Mouse (Mus musculus) brown adipose tissue, adult 24 weeks (tissue): ENCODE measurements around the gene Ckb. TPM values are rescaled to one million over a fixed set of nuclear protein-coding genes. Genes with fewer than 3 reads are reported as not detected.
A peak's percentile ranks its signal among the peaks of the same experiment; 100 is the strongest.

Source experiments
- H3K27ac ChIP-seq: fragments of 200-500 bp; replicated peaks from 2 replicates; pipeline ENCODE4 v1.5.1; 2012; ENCODE audit warnings: low read depth, mild to moderate bottlenecking, low read length
- H3K4me1 ChIP-seq: fragments of 200-500 bp; 2 replicates; pipeline ENCODE4 v1.6.1; 2012; ENCODE audit warnings: low read length, mixed read lengths; ENCODE audit not compliant: control insufficient read depth, insufficient read depth, insufficient read length
- H3K4me3 ChIP-seq: fragments of 200-500 bp; 2 replicates; pipeline ENCODE4 v1.5.1; 2012; ENCODE audit warnings: low read depth, mild to moderate bottlenecking, low read length, moderate library complexity; ENCODE audit not compliant: insufficient read depth
- polyA plus RNA-seq: library from polyadenylated mRNA; stranded (reverse); fragments of >200 nt; gene quantifications from 2 replicates; pipeline ENCODE4 v1.2.4, GENCODE M21; 2012; ENCODE audit not compliant: missing spikeins, insufficient read depth, insufficient read length

Gene Ckb
- polyA plus RNA-seq, 1 experiment = 20.8 TPM

GRCm38 (mm10) chr12:111697708-111698107 is 25.6 kb upstream of the Ckb start:
- peak overlapping the region; percentile 60 for H3K27ac ChIP-seq
- peaks cover 29% of the 10 kb centered on the region for H3K4me1 ChIP-seq
- H3K4me3 ChIP-seq = no peak overlapping the region

GRCm38 (mm10) chr12:111696239-111696638 is 24.1 kb upstream of the Ckb start:
- Histone ChIP-seq H3K4me3 (no peak overlapping the region), H3K27ac (no peak overlapping the region), H3K4me1 (peaks cover 29% of the 10 kb centered on the region)

- Histone ChIP-seq H3K4me3 (no peak overlapping the region), H3K27ac (peak overlapping the region; percentile 41; the same call in 1 of the 2 replicates), H3K4me1 (peaks cover 35% of the 10 kb centered on the region)
Observed at GRCm38 (mm10) chr12:111694880-111695804, 23.0 kb upstream of the Ckb start.

DNA sequence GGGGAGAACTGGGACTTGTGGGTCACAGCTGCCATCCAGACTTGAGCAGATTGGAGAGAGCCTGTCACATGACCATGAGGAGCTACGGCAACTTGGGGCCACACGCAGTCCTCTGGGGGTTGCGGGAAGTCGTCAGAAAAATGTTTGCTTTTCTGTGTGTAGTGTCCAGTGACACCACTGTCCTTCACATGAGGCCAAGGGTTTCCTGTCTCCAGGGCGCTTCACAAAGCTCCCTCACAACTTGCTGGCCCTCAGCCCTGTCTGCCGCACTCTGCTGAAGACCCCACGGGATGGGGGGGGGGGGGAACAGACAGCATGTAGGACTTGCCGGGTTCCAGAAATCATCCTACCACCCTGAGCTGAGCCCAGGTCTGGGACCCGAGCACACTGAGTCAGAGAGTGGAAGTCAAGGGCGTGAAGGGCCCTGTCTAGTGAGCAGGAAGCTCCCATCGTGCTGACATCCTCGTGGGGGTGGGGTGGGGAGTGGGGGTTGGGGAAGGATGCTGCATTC is 22.2 kb upstream of the Ckb start:
- H3K4me1 ChIP-seq = peaks cover 35% of the 10 kb centered on the region
- no peak overlapping the region for H3K4me3 ChIP-seq
- peak overlapping the region; percentile 55 for H3K27ac ChIP-seq

DNA sequence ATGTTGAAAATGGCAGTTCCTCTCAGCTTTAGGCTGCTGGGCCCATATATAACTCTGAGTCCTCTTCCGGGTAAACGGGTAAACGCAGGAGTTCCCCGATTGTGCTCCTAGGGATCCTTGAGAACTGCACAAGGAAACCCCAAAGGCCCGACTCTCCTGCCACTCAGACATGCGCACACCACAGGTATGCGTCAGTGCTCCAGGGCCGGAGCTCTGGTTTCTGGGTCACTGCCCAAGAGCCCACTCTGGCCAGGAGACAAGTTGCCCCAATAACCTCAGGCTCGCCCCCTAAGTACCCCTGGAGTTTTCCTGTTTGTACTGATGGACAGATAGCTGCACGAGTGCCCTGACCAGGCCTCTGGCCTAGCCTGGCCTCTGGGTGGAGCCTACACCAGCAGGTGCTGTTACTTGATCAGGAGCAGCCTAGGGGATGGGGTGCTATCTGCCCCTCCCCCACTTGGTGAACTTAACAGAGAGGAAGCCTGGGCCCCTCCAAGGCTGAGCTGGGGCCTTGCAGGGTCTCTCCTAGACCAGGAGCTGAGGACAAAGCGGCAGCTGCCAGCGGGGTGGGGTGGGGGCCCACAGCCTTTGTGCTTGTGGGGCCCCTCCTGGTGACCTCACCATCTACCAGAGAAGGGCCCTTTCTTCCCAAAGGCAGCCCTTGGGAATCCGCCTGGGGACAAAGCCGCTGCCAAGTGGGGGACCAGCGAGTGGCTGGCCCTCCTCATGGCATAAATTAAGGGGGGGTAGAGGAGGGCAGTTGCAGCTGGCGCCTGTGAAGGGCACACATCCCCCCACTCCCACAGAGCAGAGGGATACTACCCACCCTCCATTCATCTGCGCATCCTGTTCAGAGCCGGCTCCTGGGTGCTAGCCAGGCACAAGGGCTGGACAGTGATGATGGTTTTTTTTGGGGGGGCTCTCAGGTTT is 21.5 kb upstream of the Ckb start:
- H3K27ac ChIP-seq = peak overlapping the region; percentile 55
- no peak overlapping the region for H3K4me3 ChIP-seq
- peaks cover 32% of the 10 kb centered on the region for H3K4me1 ChIP-seq

DNA sequence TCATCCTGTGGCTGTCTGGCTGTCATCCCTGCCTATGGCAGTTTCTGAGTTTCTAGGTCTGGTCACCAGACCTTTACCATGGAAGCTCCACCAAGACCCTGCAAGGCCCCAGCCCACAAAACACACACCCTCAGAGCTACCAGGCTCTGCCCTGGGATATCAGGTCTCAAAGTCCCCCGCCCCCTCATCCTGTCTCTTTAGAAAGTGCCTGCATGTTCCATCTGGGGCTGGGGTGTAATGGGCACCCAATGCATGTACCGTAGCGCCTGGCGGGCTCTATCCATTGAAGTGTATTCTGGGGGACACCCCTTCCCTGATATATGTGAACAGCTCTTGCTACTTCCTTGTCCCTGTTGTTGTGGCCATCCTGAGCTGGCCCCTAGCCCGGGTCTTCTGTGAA is 20.8 kb upstream of the Ckb start:
- Histone ChIP-seq H3K4me3 (no peak overlapping the region), H3K27ac (no peak overlapping the region), H3K4me1 (peaks cover 29% of the 10 kb centered on the region)

GRCm38 (mm10) chr12:111691346-111691872 is 19.3 kb upstream of the Ckb start:
- Histone ChIP-seq H3K4me3 (no peak overlapping the region), H3K27ac (peak overlapping the region; percentile 8), H3K4me1 (peaks cover 27% of the 10 kb centered on the region)

DNA sequence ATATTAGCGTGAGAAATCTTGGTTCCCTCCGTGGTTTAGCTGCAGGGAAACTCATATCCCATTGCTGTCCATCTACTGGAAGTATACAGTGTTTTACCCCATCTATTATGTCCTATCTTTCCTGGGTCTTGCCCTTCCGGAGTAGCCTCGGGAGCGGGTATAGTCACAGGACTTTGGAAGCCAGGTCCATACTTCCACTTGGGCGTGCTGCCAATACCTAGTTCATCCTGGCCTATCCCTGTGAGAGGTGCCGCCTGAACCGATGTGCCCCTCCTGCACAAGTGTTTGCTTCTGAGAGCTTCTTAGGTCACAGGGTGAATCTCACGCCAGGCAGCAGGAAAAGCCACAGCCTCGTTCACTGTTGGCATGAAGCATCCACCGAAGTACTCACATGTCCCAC is 17.3 kb upstream of the Ckb start:
- Histone ChIP-seq H3K27ac (no peak overlapping the region), H3K4me3 (no peak overlapping the region), H3K4me1 (peaks cover 21% of the 10 kb centered on the region)

DNA sequence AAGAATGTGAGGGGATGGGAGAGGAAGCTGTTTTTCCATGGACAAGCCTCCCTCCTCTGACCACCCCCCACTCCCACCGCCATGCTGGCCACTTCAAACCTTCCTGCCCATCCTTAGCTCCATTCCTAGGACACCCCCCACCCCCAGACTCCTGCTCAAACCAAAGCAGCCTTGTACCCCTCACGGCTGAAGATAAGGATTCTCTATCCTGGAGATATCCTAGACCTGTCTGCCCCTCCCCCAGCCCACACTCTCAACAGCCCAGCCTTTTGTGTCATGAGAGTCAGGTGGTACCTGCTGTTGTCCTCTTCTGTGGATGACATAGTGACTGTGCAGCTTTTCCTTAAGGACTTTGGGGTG is 15.9 kb upstream of the Ckb start:
- H3K27ac ChIP-seq = peak overlapping the region; percentile 71
- no peak overlapping the region for H3K4me3 ChIP-seq
- H3K4me1 ChIP-seq = peaks cover 11% of the 10 kb centered on the region

GRCm38 (mm10) chr12:111687350-111688068 is 15.4 kb upstream of the Ckb start:
- H3K27ac ChIP-seq = peak overlapping the region; percentile 74
- peaks cover 11% of the 10 kb centered on the region for H3K4me1 ChIP-seq
- no peak overlapping the region for H3K4me3 ChIP-seq

- Histone ChIP-seq H3K4me3 (no peak overlapping the region), H3K4me1 (peaks cover 14% of the 10 kb centered on the region), H3K27ac (no peak overlapping the region)
Observed at GRCm38 (mm10) chr12:111686390-111686789, 14.3 kb upstream of the Ckb start.

- H3K27ac ChIP-seq = no peak overlapping the region
- H3K4me1 ChIP-seq = peaks cover 10% of the 10 kb centered on the region
Observed at GRCm38 (mm10) chr12:111682806-111683205, 10.7 kb upstream of the Ckb start.

GRCm38 (mm10) chr12:111682003-111682402 is 9.9 kb upstream of the Ckb start:
- H3K4me3 ChIP-seq = no peak overlapping the region
- 0 out of 2 replicates have a peak overlapping the region, but pooled peaks have one; percentile 5 for H3K27ac ChIP-seq
- peaks cover 14% of the 10 kb centered on the region for H3K4me1 ChIP-seq

More at GRCm38 (mm10) chr12:111682806-111683205, 10.7 kb upstream of the Ckb start:
- no peak overlapping the region for H3K4me3 ChIP-seq

DNA sequence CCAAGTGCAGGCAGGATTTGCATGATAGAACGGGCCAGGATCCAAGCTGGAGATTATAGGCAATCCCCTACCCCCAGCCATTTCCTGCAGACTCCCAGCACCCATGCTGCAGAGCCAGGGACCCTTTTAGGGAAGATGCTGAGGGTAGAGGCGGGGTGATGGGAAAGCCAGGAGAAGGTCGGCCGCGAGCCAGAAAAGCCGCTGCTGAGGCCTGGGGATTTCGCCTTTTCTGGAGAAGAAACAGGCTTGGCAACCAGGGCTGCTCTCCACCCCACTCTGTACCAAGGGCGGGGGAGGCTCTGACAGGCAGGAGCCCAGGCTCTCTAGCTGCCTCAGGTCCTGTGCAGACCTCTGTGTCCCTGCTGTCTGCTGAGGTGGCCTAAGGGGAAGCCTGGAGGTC is 9.2 kb upstream of the Ckb start:
- H3K27ac ChIP-seq = 0 out of 2 replicates have a peak overlapping the region, but pooled peaks have one; percentile 5
- H3K4me1 ChIP-seq = peaks cover 15% of the 10 kb centered on the region
- H3K4me3 ChIP-seq = no peak overlapping the region
